Mouse (Mus musculus) activated CD4-positive, CD25-positive, alpha-beta regulatory T cell (primary cell): ENCODE measurements around the gene Atf7ip. TPM values are rescaled to one million over a fixed set of nuclear protein-coding genes. Genes with fewer than 3 reads are reported as not detected.

ENCODE experiments used
- polyA plus RNA-seq, 2 experiments: library from polyadenylated mRNA; unstranded; fragments of 100-300 nt; shearing (Covaris generic); gene quantifications; one replicate each; pipeline ENCODE4 v1.2.1; 2017

Gene Atf7ip
- 100 to 1,000 TPM in 1 of 2 experiments, 10 to 100 TPM in 1; 85.4 to 122 TPM for polyA plus RNA-seq

GRCm38 (mm10) chr6:136505867-136506266, at the start of gene Atf7ip:
TSS of gene Atf7ip (plus strand) at chr6:136506167.

Other genes with a start within 250 kb of the Atf7ip start
- under 1 TPM; 0.21 to 0.23 TPM for gene Gm8994, start 178.6 kb upstream of the Atf7ip start, polyA plus RNA-seq
- under 1 TPM; 0.99 to 1.00 TPM for gene E330021D16Rik, start 90.6 kb upstream of the Atf7ip start, polyA plus RNA-seq
- 1 to 10 TPM; 3.0 to 7.0 TPM for gene Plbd1, start 155.8 kb downstream of the Atf7ip start, polyA plus RNA-seq